Mouse (Mus musculus): ENCODE data around the gene Ciart. TPM values are rescaled to one million over a fixed set of nuclear protein-coding genes. Genes with fewer than 3 reads are reported as not detected.
A peak's percentile ranks its signal among the peaks of the same experiment; 100 is the strongest.
"Not testable (repeated sequence)": the region's sequence is repeated elsewhere in the genome, so short reads cannot be mapped to it uniquely, and the experiment has no call there.

Gene Ciart
- total RNA-seq, 2 experiments from 2014 or later, result 9.4 to 11.4 TPM

DNA sequence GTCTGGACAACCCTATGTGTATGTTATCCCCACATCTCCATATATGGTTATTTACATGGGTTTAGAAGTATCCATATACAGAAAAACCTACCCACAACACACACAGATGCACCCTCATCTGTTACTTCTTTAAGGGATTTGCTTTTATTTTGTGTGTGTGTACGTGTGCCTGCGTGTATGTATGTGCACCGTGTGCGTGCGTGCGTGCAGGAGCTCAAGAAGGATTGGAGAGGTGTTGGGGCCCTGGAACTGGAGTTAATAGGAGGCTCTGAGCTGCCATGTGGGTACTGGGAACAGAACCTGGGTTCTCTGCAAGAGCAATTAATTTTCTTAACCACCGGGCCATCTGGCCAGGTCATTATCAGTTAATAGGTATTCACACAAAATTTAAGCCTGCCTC, 10.0 kb downstream of the Ciart start:
- no peak for DNase-seq (ENCODE audit: extremely low spot score in 1 of 2, low spot score in 2 of 2)
- intact Hi-C loops (cut with DNase I), result no loop called here

DNA sequence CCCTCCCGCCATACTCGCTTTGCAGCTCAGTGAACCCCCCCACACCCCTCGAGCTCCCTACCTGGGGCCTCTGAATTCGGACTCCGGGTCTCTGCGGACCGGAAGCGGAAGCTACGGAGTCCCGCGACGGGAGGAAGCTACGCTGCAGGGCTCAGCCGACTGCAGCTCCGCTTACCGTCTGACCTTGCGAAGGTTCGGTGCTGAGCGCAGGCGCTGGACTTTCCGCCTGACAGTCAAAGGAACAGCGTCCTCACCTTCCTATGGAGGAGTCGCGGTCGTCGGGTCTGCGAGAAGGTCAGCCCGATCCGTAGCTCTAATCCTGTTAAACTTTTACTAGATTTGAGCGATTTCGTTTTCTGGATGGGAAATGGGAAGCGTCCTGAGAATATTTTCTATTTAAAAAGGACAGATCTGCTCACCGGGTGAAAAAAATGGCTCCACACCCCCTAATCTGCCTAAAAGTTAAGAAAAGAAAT, 10.6 kb downstream of the Ciart start, which contains the start of gene Mrps21:
TSS of gene Mrps21 (minus strand) at position 128 of the 476 bp plus-strand sequence.
- intact Hi-C loops (cut with DNase I), result no loop called here
- peak; percentile 80 to 92 for DNase-seq (ENCODE audit: extremely low spot score in 1 of 2, low spot score in 2 of 2)

DNA sequence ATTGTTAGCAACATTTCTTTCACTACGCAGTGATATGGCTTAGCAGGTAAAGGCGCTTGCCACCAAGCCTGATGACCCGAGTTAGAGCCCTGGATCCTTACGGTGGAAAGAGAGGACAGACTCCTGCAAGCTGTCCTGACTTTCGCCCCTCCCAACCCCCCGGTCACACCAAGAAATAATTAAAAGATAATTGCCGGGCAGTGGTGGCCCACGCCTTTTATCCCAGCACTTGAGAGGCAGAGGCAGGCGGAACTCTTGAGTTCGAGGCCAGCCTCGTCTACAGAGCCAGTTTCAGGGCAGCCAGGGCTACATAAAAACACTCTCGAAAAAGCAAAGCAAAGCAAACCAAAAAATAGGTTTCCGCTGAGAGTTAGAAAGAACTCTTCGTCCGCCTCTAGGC, 11.1 kb downstream of the Ciart start:
- no peak for DNase-seq (ENCODE audit: extremely low spot score in 1 of 2, low spot score in 2 of 2)
- intact Hi-C loops (cut with DNase I), result no loop called here

DNA sequence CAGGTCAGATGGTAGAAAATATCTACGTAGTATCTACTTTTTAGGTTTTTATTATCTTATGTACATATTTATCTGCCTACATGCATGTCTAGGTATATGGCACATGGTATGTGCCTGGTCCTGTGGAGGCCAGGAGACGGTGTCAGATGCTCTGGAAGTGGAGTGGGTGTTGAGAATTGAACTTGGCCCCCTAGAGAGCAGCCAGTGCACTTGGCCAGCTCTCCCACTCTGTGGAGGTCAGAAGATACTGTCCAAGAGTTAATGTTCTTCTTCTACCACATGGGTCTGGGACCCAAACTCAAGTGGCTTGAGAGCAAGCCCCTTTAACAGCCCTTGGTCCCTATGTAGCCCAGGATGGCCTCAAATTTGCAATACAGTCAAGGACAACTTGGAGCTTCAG, 14.6 kb downstream of the Ciart start:
- DNase-seq (ENCODE audit: extremely low spot score in 1 of 2, low spot score in 2 of 2), result no peak
- intact Hi-C loops (cut with DNase I), result no loop called here

DNA sequence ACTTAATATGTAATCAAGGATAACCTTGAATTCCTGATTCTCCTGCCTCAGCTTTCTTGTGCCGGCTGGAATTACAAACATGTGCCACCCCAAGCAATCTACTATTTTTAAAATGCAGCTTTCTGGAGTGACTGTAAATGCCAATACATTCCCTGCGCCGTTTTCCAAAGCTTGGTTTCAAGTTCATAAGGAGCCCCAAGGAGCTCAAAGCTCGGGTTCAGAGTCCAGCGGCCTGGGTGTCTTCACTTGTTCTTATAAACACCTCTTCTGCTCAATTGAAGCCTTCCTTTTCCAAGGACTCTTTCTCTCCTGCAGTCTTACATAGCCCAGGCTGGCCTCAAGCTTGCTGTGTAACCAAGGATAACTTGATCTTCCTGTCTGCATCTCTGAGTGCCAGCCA, 16.0 kb downstream of the Ciart start:
- intact Hi-C loops (cut with DNase I), result no loop called here
- DNase-seq (ENCODE audit: extremely low spot score in 1 of 2, low spot score in 2 of 2), result no peak

DNA sequence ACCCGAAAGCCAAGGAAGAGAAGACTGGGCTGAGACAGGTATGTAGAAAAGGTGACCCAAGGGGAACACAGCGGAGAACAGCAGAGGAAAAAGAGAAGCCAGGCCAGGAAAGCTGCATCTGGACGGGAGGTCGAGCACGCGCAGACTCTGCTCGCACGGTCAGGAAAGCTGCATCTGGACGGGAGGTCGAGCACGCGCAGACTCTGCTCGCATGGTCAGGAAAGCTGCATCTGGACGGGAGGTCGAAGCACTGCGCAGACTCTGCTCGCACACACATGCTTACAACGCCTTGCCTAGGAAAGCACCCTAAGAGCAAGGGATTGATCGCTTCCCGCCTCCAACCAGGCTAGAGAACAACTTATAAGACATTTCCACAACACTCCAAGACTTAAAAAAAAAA, 16.5 kb downstream of the Ciart start:
- DNase-seq (ENCODE audit: extremely low spot score in 1 of 2, low spot score in 2 of 2), result no peak
- intact Hi-C loops (cut with DNase I), result no loop called here

DNA sequence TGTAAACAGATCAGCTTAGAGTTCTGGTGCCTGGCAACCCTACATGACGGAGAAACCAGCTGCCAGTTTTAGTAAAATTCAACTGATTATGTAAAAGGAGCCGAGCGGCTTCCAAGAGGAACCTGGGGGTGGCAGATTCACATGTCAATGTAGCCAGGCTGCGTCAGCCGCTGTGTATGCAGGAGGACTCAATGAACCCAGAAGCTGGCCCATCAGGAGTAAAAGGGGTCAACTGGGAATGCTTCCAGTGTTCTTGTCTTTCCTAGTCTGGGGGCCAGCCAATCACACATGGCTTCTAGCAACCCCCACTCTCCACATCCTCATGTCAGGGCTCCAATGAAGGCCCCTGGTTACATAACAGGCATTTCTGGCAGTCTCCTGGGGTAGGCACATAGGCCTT, 17.0 kb downstream of the Ciart start:
- peak in 1 of 2 experiments; percentile 56 for DNase-seq (ENCODE audit: extremely low spot score in 1 of 2, low spot score in 2 of 2)
- intact Hi-C loops (cut with DNase I), result no loop called here

DNA sequence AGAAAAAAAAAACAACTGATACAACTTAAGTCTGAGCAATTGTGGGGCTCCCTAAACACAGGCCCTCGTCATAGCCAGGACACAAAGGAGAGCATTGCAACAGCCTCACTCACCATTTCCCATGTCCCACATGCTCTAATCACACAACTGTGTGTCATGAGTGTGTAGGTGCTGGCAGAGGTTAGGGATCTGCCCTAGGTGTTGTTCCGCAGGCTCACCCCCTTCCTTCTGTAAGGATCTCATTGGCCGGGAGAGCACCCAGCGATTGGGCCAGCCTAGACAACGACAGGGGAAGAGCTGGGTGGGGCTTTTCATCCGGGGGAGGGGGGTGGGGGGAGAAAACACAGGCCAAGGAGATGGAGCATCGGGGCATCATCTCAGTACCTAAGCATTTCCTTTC, 18.5 kb downstream of the Ciart start:
- DNase-seq (ENCODE audit: extremely low spot score in 1 of 2, low spot score in 2 of 2), result no peak
- intact Hi-C loops (cut with DNase I), result loop anchor here (5.0 kb wide), 1 partner anchor 44 kb away; no protein-coding TSS in a partner anchor

DNA sequence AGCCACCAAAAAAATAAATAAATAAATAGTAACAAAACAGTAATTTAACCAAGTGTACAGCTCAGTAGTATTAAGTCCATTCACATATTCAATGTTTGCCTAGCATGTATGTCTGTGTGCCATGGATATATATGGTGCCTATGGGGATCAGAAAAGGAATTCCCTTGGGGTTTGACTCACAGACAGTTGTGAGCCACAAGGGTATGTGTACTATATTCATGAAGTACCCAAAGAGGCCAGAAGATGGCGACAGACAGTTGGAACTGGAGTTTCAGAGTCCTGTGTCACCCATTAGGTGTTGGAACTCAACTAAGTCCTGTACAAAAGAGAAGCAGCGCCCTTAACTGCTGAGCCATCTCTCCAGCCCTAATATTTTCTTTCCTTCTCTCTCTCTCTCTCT, 20.3 kb downstream of the Ciart start:
- intact Hi-C loops (cut with DNase I), result loop anchor here (5.0 kb wide), 1 partner anchor 46 kb away; no protein-coding TSS in a partner anchor
- peak; percentile 72 to 74 for DNase-seq (ENCODE audit: extremely low spot score in 1 of 2, low spot score in 2 of 2)

DNA sequence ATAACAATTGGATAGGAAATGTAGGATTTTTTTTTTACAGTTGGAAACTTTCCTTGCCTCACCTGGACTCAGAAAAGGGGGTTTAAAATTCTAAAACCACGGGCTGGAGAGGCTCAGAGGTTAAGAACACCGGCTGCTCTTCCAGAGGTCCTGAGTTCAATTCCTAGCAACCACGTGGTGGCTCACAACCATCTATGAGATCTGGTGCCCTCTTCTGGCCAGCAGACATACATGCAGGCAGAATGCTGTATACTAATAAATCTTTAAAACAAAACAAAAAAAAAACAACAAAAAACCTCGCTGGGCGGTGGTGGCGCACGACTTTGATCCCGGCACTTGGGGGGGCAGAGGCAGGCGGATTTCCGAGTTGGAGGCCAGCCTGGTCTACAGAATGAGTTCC, 20.8 kb downstream of the Ciart start:
- DNase-seq (ENCODE audit: extremely low spot score in 1 of 2, low spot score in 2 of 2), result no peak

DNA sequence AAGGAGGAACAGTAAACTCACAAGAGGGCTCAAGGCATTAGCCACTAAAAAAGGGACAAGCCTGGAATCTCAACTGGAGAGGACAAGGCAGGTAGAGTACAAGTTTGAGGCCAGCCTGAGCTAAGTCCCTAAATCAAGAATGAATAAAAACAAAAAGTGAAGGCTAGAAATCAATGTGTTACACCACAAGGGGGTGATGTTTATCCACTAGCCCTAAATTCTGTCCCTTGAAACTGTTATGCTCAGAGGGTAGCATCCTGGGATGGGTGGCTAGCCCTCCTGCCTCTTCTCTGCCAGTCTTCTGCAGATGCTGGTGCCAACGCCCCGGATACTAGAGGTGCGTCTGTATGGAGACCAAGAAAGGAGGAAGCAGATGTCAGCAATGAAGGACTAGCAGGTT, 21.7 kb downstream of the Ciart start:
- no peak for DNase-seq (ENCODE audit: extremely low spot score in 1 of 2, low spot score in 2 of 2)
- intact Hi-C loops (cut with DNase I), result loop anchor here (5.0 kb wide), 1 partner anchor 47 kb away; no protein-coding TSS in a partner anchor

More for the DNA sequence above, 20.8 kb downstream of the Ciart start:
- intact Hi-C loops (cut with DNase I), result loop anchor here (5.0 kb wide), 1 partner anchor 46 kb away; no protein-coding TSS in a partner anchor

DNA sequence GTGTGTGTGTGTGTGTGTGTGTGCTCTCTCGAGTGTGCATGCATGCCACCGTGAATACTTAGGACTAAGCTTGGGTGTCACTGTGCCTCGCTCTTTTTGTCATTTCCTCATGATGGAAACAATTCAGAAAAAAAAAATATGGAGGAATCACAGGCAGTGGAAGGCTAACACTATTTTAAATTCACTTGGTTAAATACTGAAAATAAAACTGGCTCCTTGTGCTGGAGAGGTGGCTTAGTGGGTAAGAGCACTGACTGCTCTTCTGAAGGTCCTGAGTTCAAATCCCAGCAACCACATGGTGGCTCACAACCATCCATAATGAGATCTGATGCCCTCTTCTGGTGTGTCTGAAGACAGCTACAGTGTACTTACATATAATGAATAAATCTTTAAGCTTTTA, 23.8 kb downstream of the Ciart start:
- DNase-seq (ENCODE audit: extremely low spot score in 1 of 2, low spot score in 2 of 2); intact Hi-C loops (cut with DNase I): not testable (repeated sequence)

DNA sequence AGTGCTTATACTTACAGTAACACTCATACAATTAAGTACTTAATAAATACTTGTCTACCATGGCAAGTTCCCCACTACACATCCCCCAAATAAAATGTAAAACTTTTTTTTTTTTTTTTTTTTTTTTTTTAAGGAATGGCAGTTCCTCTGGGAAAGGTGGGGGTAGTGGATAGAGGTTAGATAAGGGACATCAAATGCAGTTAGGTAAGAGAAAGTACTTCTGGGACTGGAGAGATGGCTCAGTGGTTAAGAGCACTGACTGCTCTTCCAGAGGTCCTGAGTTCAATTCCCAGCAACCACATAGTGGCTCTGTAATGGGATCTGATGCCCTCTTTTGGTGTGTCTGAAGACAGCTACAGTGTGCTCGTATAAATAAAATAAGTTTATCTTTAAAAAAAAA, 25.0 kb downstream of the Ciart start:
- DNase-seq (ENCODE audit: extremely low spot score in 1 of 2, low spot score in 2 of 2); intact Hi-C loops (cut with DNase I): not testable (repeated sequence)

DNA sequence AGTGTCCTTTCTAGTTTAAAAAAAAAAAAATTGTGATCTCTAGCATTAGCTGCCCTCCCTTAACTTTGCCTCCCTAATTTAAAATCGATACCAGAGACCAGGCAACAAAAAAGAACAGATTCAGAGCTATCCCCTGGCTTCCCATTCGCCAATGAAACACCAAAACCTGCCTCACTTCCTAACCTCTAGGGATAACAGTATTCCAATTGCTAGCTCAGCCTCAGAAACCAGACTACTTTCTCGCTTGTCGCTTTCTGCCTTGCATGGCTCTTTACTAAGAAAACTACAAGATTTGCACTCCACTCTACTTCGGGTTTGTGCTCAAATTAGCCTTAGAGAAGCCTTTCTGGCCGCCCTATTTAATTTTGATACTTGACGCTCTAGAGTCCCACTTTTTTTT, 25.9 kb downstream of the Ciart start:
- no peak for DNase-seq (ENCODE audit: extremely low spot score in 1 of 2, low spot score in 2 of 2)
- intact Hi-C loops (cut with DNase I), result no loop called here

DNA sequence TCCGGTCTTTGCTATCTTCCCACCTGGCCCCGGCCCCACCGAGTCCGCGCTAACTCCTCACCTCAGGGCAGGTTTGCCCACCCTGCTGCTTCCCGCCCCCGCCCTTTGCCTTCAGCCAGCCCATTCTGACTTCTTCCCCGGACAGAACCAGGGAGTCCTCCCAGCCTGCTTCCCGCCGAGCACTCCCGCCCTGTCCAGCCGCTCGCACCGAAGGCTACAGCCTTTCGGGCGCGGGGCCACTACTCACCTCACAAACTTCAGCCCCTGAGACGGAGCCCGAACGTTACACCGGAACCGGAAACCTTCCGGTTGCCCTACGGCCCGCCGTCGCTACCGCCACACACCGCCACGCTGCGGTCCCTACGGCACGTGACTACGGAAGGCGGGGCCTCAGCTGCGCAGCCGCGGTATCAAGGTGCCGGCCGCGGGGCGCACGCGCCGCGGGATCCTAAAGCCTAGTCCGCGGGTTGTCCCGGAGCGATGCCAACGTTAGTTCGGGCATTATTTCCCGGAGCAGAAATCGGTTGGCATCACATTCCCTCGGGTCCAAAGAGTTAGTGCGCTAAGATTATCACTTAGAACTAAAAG, 26.5 kb downstream of the Ciart start, which contains the start of gene Prpf3:
TSS of gene Prpf3 (minus strand) at position 384 of the 588 bp plus-strand sequence.
- intact Hi-C loops (cut with DNase I), result no loop called here
- peak; percentile 90 to 96 for DNase-seq (ENCODE audit: extremely low spot score in 1 of 2, low spot score in 2 of 2)

DNA sequence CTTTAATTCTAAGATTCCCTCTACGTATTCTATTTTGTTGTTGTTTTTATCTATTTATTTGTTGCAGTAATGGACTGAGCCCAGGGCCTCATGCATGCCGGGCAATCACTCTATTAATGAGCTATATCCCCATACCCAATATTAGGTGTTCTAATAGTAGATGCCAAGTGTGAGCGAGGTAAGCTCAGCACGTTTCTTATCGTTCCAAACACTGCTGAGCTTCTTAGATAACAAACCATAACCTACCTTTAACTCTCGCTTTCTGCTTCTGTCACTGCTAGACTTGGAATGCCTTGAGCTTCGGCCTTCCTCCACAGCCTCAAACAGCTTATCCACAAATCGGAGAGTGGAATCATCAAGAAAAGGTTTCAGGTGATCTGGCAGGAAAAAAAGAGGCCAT, 30.7 kb downstream of the Ciart start:
- intact Hi-C loops (cut with DNase I), result no loop called here
- DNase-seq (ENCODE audit: extremely low spot score in 1 of 2, low spot score in 2 of 2), result no peak

DNA sequence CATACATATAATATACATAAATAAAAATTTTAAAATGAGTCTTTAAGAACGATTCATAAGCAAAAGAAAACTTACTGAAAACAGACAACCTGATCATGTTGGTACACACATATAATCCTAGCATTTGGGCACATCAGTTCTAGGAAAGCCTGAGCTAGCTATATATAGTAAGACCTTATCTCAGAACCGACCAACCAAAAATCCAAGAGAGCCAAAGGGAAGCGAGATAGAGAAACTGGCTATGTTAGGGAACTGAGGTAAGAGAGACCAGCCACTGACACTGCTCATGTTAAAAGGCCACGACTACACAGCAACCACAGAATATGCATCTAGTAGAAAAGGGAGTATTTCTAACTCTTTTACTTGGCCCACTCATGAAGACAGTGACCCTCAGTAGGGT, 31.4 kb downstream of the Ciart start:
- intact Hi-C loops (cut with DNase I), result no loop called here

DNA sequence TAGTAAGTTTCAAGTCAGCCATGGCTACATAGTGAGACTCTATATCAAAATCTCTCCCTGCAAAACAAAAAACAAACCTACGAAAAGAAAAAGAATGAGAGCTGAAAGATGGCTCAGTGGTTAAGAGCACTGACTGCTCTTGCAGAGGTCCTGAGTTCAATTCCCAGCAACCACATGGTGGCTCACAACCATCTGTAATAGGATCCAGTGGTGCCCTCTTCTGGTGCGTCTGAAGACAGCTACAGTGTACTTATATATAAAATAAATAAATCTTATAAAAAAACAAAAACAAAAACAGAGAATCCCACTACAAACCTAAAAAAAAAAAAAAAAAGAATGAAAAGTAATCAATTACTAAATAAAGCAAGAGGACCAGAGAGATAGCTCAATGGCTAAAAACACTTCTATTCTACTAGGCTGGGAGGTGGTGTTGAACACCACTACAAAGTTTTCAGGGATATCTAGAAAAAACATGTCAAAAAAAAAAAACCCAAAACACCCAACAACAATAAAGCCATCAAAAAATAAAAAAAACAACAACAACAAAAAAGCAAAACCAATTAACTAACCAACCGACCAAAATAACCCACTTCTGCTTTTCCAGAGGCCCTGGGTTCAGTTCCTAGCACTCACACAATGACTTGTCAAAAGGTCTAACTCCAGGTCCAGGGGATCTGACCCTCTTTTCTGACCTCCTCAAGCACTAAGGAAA, 39.4 kb downstream of the Ciart start:
- no peak for DNase-seq (ENCODE audit: extremely low spot score in 1 of 2, low spot score in 2 of 2)
- intact Hi-C loops (cut with DNase I), result loop anchor here (5.0 kb wide), 1 partner anchor 500 kb away; no protein-coding TSS in a partner anchor

More for the DNA sequence above, 31.4 kb downstream of the Ciart start:
- no peak for DNase-seq (ENCODE audit: extremely low spot score in 1 of 2, low spot score in 2 of 2)

DNA sequence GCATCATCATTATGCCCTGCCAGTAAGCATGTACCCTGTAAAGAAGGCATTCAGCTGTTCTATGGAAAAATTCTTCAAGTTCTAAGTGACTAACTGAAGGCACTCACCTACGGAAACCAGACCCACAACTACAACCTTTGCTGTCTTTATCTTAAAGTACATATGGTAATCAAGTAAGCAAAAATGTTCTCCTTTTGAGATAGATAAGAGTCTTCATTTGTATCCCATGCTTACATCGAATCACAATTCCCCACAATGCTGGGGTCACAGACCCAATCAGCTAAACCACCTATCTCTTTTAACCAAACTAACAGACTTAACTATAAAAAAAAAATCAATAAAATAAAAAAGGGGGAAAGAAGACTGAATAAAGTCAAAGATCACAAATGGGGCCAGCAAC, 42.8 kb downstream of the Ciart start:
- DNase-seq (ENCODE audit: extremely low spot score in 1 of 2, low spot score in 2 of 2), result no peak
- intact Hi-C loops (cut with DNase I), result loop anchor here (5.0 to 10.0 kb wide), 2 partner anchors 57 to 354 kb away; no protein-coding TSS in a partner anchor

DNA sequence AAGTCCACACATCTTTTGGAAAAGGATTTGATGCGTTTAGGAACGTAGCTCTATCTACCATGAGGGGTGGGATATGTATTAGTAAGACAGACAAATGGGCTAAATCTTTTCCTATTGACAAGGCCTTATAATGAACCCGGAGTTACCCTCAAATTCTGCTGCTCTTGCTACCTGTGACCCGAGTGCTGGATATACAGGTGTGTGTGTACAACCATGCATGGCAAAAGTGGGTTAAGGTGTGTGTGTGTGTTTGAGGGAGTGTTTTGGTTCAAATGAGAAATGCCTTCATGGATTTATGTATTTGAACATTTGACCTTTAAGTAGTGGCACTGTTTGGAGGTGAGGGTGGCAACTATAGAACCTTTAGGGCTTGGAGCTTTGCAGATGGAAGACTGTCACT, 53.0 kb downstream of the Ciart start:
- intact Hi-C loops (cut with DNase I), result no loop called here
- no peak for DNase-seq (ENCODE audit: extremely low spot score in 1 of 2, low spot score in 2 of 2)
